Mouse (Mus musculus) ES-Bruce4 (cell line): Measurements from ENCODE around the gene Tbc1d2b.

Experiments
- CTCF ChIP-seq: IDR thresholded peaks from one replicate; pipeline ENCODE4 v1.8.1; 2011; ENCODE audit warnings: low read depth, low read length
- EP300 ChIP-seq: IDR thresholded peaks from 2 replicates; pipeline ENCODE4 v1.6.1; 2011; ENCODE audit warnings: low read depth, low read length; ENCODE audit not compliant: insufficient read depth
- POLR2A ChIP-seq: IDR thresholded peaks from one replicate; pipeline ENCODE4 v1.8.1; 2011; ENCODE audit warnings: low read length; ENCODE audit not compliant: insufficient read depth

- TF ChIP-seq POLR2A = no peak
- no peak for TF ChIP-seq CTCF
- no peak for TF ChIP-seq EP300
Observed at GRCm38 (mm10) chr9:90247316-90247715, 23.3 kb downstream of the Tbc1d2b start.
